Mouse (Mus musculus): Measurements from ENCODE around the gene Gm4131. TPM values are rescaled to one million over a fixed set of nuclear protein-coding genes. Genes with fewer than 3 reads are reported as not detected.
"Not testable (repeated sequence)": the region's sequence is repeated elsewhere in the genome, so short reads cannot be mapped to it uniquely, and the experiment has no call there.

Gm4131 gene
- polyA plus RNA-seq (2015; fragmentation: Nextera tagmentation; extraction: Ambion mirVana): not detected in 2 replicates

- H3K27ac ChIP-seq (ENCODE audit: low read length); ATAC-seq (ENCODE audit: low read depth); H3K4me3 ChIP-seq (ENCODE audit: low read depth, low read length); H3K9ac ChIP-seq (ENCODE audit: low read depth, low read length); H3K4me1 ChIP-seq (ENCODE audit: control insufficient read depth, low read depth, low read length); H3K27me3 ChIP-seq (ENCODE audit: control insufficient read depth, insufficient read depth, low read depth, low read length); H3K4me2 ChIP-seq (ENCODE audit: low read depth, low read length); H3K36me3 ChIP-seq (ENCODE audit: control insufficient read depth, insufficient read depth); H3K9me3 ChIP-seq (replicated peaks; ENCODE audit: control insufficient read depth, low read length): not testable (repeated sequence)
- WGBS (ENCODE audit: insufficient replicate concordance): 62% methylated on average over 9 of the region's 9 CpGs
These were observed at the start of gene Gm4131 for GRCm38 (mm10) chr14:62566821-62567220. Gene Gm4131 (minus strand): TSS chr14:62566921.

GRCm38 (mm10) chr14:62609904-62610303 is 43.2 kb upstream of the Gm4131 start:
- Histone ChIP-seq H3K4me2 (ENCODE audit: low read depth, low read length) (no peak overlapping the region), H3K4me1 (ENCODE audit: control insufficient read depth, low read depth, low read length) (no peaks in the 10 kb centered on the region), H3K27ac (ENCODE audit: low read length) (no peak overlapping the region), H3K4me3 (ENCODE audit: low read depth, low read length) (no peak overlapping the region), H3K9me3 (replicated peaks; ENCODE audit: control insufficient read depth, low read length) (no peaks in the 10 kb centered on the region), H3K36me3 (ENCODE audit: control insufficient read depth, insufficient read depth) (no peaks in the 10 kb centered on the region), H3K27me3 (ENCODE audit: control insufficient read depth, insufficient read depth, low read depth, low read length) (no peaks in the 10 kb centered on the region), H3K9ac (ENCODE audit: low read depth, low read length) (no peak overlapping the region)
- 51% methylated on average over 3 of the region's 3 CpGs for WGBS (ENCODE audit: insufficient replicate concordance)
- no peak for ATAC-seq (ENCODE audit: low read depth)

- Histone ChIP-seq H3K27ac (ENCODE audit: low read length) (no peak overlapping the region), H3K36me3 (ENCODE audit: control insufficient read depth, insufficient read depth) (no peaks in the 10 kb centered on the region), H3K4me2 (ENCODE audit: low read depth, low read length) (no peak overlapping the region), H3K9ac (ENCODE audit: low read depth, low read length) (no peak overlapping the region), H3K4me1 (ENCODE audit: control insufficient read depth, low read depth, low read length) (no peaks in the 10 kb centered on the region), H3K9me3 (replicated peaks; ENCODE audit: control insufficient read depth, low read length) (no peaks in the 10 kb centered on the region), H3K27me3 (ENCODE audit: control insufficient read depth, insufficient read depth, low read depth, low read length) (no peaks in the 10 kb centered on the region), H3K4me3 (ENCODE audit: low read depth, low read length) (no peak overlapping the region)
- 60% methylated on average over 8 of the region's 8 CpGs for WGBS (ENCODE audit: insufficient replicate concordance)
- no peak for ATAC-seq (ENCODE audit: low read depth)
These were observed 41.1 kb upstream of the Gm4131 start for GRCm38 (mm10) chr14:62607791-62608196.

GRCm38 (mm10) chr14:62602869-62603268 is 36.1 kb upstream of the Gm4131 start:
- Histone ChIP-seq H3K36me3 (ENCODE audit: control insufficient read depth, insufficient read depth) (no peaks in the 10 kb centered on the region), H3K9me3 (replicated peaks; ENCODE audit: control insufficient read depth, low read length) (no peaks in the 10 kb centered on the region), H3K4me1 (ENCODE audit: control insufficient read depth, low read depth, low read length) (no peaks in the 10 kb centered on the region), H3K9ac (ENCODE audit: low read depth, low read length) (no peak overlapping the region), H3K4me3 (ENCODE audit: low read depth, low read length) (no peak overlapping the region), H3K27ac (ENCODE audit: low read length) (no peak overlapping the region), H3K27me3 (ENCODE audit: control insufficient read depth, insufficient read depth, low read depth, low read length) (no peaks in the 10 kb centered on the region), H3K4me2 (ENCODE audit: low read depth, low read length) (no peak overlapping the region)
- no peak for ATAC-seq (ENCODE audit: low read depth)
- WGBS (ENCODE audit: insufficient replicate concordance): 79% methylated on average over 1 of the region's 1 CpGs

GRCm38 (mm10) chr14:62602271-62602670 is 35.5 kb upstream of the Gm4131 start:
- ATAC-seq (ENCODE audit: low read depth): no peak
- no peaks in the 10 kb centered on the region for H3K27me3 ChIP-seq (ENCODE audit: control insufficient read depth, insufficient read depth, low read depth, low read length)
- H3K4me1 ChIP-seq (ENCODE audit: control insufficient read depth, low read depth, low read length): no peaks in the 10 kb centered on the region
- H3K27ac ChIP-seq (ENCODE audit: low read length): no peak overlapping the region
- 57% methylated on average over 1 of the region's 1 CpGs for WGBS (ENCODE audit: insufficient replicate concordance)
- H3K4me3 ChIP-seq (ENCODE audit: low read depth, low read length): no peak overlapping the region
- H3K9ac ChIP-seq (ENCODE audit: low read depth, low read length): no peak overlapping the region
- no peaks in the 10 kb centered on the region for H3K36me3 ChIP-seq (ENCODE audit: control insufficient read depth, insufficient read depth)
- H3K9me3 ChIP-seq (replicated peaks; ENCODE audit: control insufficient read depth, low read length): no peaks in the 10 kb centered on the region
- no peak overlapping the region for H3K4me2 ChIP-seq (ENCODE audit: low read depth, low read length)

DNA sequence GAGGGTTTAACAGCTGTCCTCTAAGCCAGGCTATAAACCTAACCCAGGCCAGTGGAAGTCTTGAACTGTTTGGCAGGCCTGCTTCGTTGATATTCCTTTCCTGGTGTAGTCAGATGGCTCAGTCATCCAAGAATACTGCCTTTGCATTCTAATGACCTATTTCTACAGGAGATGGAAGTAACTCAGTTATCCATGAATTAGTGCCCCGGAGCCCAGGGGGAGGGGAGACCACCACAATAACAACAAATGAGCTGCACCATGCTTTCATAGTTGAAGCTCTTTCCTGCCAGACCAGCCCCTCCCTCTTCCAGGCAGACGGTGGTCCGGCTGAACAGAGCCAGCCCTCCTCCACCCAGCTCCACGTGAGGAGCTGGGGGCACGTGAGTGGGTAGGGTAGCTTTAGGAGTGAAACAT is 33.4 kb upstream of the Gm4131 start:
- Histone ChIP-seq H3K4me3 (ENCODE audit: low read depth, low read length) (no peak overlapping the region), H3K4me2 (ENCODE audit: low read depth, low read length) (no peak overlapping the region), H3K27me3 (ENCODE audit: control insufficient read depth, insufficient read depth, low read depth, low read length) (no peaks in the 10 kb centered on the region), H3K4me1 (ENCODE audit: control insufficient read depth, low read depth, low read length) (no peaks in the 10 kb centered on the region), H3K9ac (ENCODE audit: low read depth, low read length) (no peak overlapping the region), H3K36me3 (ENCODE audit: control insufficient read depth, insufficient read depth) (no peaks in the 10 kb centered on the region), H3K9me3 (replicated peaks; ENCODE audit: control insufficient read depth, low read length) (no peaks in the 10 kb centered on the region), H3K27ac (ENCODE audit: low read length) (no peak overlapping the region)
- no peak for ATAC-seq (ENCODE audit: low read depth)
- WGBS (ENCODE audit: insufficient replicate concordance): 58% methylated on average over 6 of the region's 6 CpGs

GRCm38 (mm10) chr14:62585338-62585737 is 18.6 kb upstream of the Gm4131 start:
- ATAC-seq (ENCODE audit: low read depth): no peak
- WGBS (ENCODE audit: insufficient replicate concordance): 46% methylated on average over 3 of the region's 3 CpGs

DNA sequence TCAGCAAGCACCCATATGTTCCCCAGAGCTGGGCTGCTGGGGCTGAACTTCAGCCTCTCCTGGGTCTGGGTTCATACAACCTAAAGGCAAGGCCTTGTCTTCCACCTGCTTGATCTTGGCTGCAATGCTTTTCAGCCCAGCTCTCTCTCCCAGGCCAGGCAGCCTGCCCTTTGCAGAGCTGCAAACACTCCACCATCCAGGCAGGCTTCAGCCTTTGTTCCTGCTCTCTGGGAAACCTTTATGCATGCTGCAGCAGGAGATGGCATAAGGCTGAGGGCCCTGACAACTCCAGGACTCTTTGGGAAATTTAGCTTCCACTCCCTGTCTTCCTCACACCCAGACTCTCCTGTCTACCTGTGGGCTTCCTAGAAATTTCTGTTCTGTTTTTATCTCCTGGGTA is 17.9 kb upstream of the Gm4131 start:
- no peaks in the 10 kb centered on the region for H3K9me3 ChIP-seq (replicated peaks; ENCODE audit: control insufficient read depth, low read length)
- H3K27ac ChIP-seq (ENCODE audit: low read length): no peak overlapping the region
- no peak overlapping the region for H3K4me2 ChIP-seq (ENCODE audit: low read depth, low read length)
- no peak overlapping the region for H3K4me3 ChIP-seq (ENCODE audit: low read depth, low read length)
- no peaks in the 10 kb centered on the region for H3K27me3 ChIP-seq (ENCODE audit: control insufficient read depth, insufficient read depth, low read depth, low read length)
- H3K9ac ChIP-seq (ENCODE audit: low read depth, low read length): no peak overlapping the region
- no peak for ATAC-seq (ENCODE audit: low read depth)
- no peaks in the 10 kb centered on the region for H3K36me3 ChIP-seq (ENCODE audit: control insufficient read depth, insufficient read depth)
- H3K4me1 ChIP-seq (ENCODE audit: control insufficient read depth, low read depth, low read length): no peaks in the 10 kb centered on the region

More at GRCm38 (mm10) chr14:62585338-62585737, 18.6 kb upstream of the Gm4131 start:
- Histone ChIP-seq H3K9ac (ENCODE audit: low read depth, low read length) (no peak overlapping the region), H3K36me3 (ENCODE audit: control insufficient read depth, insufficient read depth) (no peaks in the 10 kb centered on the region), H3K4me1 (ENCODE audit: control insufficient read depth, low read depth, low read length) (no peaks in the 10 kb centered on the region), H3K4me3 (ENCODE audit: low read depth, low read length) (no peak overlapping the region), H3K9me3 (replicated peaks; ENCODE audit: control insufficient read depth, low read length) (no peaks in the 10 kb centered on the region), H3K27ac (ENCODE audit: low read length) (no peak overlapping the region), H3K4me2 (ENCODE audit: low read depth, low read length) (no peak overlapping the region), H3K27me3 (ENCODE audit: control insufficient read depth, insufficient read depth, low read depth, low read length) (no peaks in the 10 kb centered on the region)

DNA sequence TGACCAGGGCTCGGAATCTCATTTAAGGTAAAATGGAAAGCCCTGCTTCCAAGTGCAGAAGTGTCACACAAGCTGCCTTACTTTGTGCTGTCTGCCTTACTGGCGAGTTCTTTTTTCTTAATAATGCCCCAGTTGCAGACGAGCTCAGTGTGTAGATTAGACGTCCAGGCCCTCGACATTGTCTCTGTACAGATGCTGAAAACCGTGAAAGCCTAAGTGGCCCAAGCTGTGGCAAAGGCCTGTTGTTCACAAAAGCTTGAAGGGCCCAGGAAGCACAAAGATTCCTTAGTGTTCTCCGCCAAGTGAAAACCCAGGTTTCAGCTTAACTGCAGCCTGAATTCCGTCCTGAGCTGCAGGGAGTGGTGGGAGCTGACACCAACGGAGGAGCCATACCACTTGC is 15.0 kb upstream of the Gm4131 start:
- ATAC-seq (ENCODE audit: low read depth): no peak
- no peak overlapping the region for H3K27ac ChIP-seq (ENCODE audit: low read length)

DNA sequence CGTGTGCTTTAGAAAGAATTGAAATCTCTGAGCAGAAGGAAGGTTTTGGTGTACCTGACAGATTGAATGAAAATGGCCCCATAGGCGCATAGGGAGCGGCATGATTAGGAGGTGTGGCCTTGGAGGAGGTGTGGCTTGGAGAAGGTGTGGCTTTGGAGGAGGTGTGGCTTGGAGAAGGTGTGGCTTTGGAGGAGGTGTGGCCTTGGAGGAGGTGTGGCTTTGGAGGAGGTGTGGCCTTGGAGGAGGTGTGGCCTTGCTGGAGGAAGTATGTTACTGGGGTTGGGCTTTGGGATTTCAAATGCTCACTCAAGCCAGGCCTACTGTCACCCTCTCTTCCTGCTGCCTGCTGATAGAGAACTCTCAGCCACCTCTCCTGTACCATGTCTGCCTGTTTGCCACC is 14.2 kb upstream of the Gm4131 start:
- ATAC-seq (ENCODE audit: low read depth): no peak
- H3K4me3 ChIP-seq (ENCODE audit: low read depth, low read length): no peak overlapping the region
- H3K4me1 ChIP-seq (ENCODE audit: control insufficient read depth, low read depth, low read length): no peaks in the 10 kb centered on the region
- no peaks in the 10 kb centered on the region for H3K9me3 ChIP-seq (replicated peaks; ENCODE audit: control insufficient read depth, low read length)
- H3K9ac ChIP-seq (ENCODE audit: low read depth, low read length): no peak overlapping the region
- no peak overlapping the region for H3K27ac ChIP-seq (ENCODE audit: low read length)
- WGBS (ENCODE audit: insufficient replicate concordance): 80% methylated on average over 3 of the region's 3 CpGs
- H3K27me3 ChIP-seq (ENCODE audit: control insufficient read depth, insufficient read depth, low read depth, low read length): no peaks in the 10 kb centered on the region
- no peaks in the 10 kb centered on the region for H3K36me3 ChIP-seq (ENCODE audit: control insufficient read depth, insufficient read depth)
- H3K4me2 ChIP-seq (ENCODE audit: low read depth, low read length): no peak overlapping the region

More for the DNA sequence above, 15.0 kb upstream of the Gm4131 start:
- Histone ChIP-seq H3K4me1 (ENCODE audit: control insufficient read depth, low read depth, low read length) (no peaks in the 10 kb centered on the region), H3K36me3 (ENCODE audit: control insufficient read depth, insufficient read depth) (no peaks in the 10 kb centered on the region), H3K9me3 (replicated peaks; ENCODE audit: control insufficient read depth, low read length) (no peaks in the 10 kb centered on the region), H3K27me3 (ENCODE audit: control insufficient read depth, insufficient read depth, low read depth, low read length) (no peaks in the 10 kb centered on the region), H3K9ac (ENCODE audit: low read depth, low read length) (no peak overlapping the region), H3K4me2 (ENCODE audit: low read depth, low read length) (no peak overlapping the region), H3K4me3 (ENCODE audit: low read depth, low read length) (no peak overlapping the region)
- WGBS (ENCODE audit: insufficient replicate concordance): 66% methylated on average over 9 of the region's 9 CpGs
